In the genomic region with DNA sequence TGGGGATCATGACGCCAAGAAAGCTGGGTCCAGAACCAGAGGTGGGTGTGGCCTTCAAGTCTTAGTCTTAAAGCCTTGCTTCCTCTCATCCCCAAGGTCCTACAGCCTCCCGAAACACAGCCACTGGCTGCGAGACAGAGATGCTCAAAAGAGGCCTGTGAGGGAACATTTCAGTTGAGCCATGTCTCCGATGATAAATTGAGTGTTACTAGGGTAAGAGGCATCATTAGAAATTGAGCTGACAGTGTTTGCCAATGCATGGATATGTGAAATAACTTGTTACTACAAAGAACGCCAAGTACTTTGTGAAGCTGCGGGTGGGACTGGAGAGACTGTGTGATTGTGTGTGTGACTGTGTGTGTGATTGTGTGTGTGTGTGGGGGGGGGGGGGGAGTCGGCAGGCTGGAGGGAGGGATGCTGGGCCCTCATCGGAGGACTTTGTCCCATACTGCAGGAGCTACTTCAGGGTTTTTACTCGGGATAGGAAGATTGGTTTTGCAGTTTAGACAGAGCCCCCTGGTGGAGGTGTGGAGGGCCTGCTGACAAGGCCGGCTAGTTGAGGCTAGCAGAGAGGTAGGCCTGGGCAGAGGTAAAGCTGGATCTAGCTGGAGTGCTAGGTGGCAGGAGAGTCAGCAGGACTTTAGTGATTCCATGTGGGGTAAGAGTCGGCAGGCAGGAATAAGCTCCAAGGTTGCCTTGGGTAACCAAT, we compare ENCODE assay signal across 8 mouse cellular contexts. TPM values are rescaled to one million over a fixed set of nuclear protein-coding genes. Genes with fewer than 3 reads are reported as not detected.
A peak's percentile ranks its signal among the peaks of the same experiment; 100 is the strongest.
DNase-seq lines count a peak whose midpoint lies in the region; ATAC-seq and TF ChIP-seq lines count a peak whose summit lies in the region.

No protein-coding gene starts in this region.

- H3K4me3 ChIP-seq in heart, adult 2 months = no peak overlapping the region
- no peak overlapping the region for H3K4me3 ChIP-seq in kidney, embryonic 14.5 days (ENCODE audit: low read length)
- no peak overlapping the region for H3K4me3 ChIP-seq in limb, embryonic 13.5 days
- H3K4me3 ChIP-seq in midbrain, embryonic 15.5 days = no peak overlapping the region
- H3K4me3 ChIP-seq in stomach, embryonic 15.5 days (replicated peaks) = no peak overlapping the region

- no peaks in the 10 kb centered on the region for H3K9me3 ChIP-seq in kidney, embryonic 14.5 days (ENCODE audit: control insufficient read depth, low read length)
- no peaks in the 10 kb centered on the region for H3K9me3 ChIP-seq in limb, embryonic 13.5 days
- H3K9me3 ChIP-seq in midbrain, embryonic 15.5 days = no peaks in the 10 kb centered on the region
- H3K9me3 ChIP-seq in stomach, embryonic 15.5 days = no peaks in the 10 kb centered on the region

- no peak for TF ChIP-seq EP300 in heart, adult 2 months (IDR thresholded peaks at IDR 0.05; ENCODE audit: insufficient read depth, low read depth, low read length)

- H3K79me2 ChIP-seq in heart, adult 2 months (replicated peaks; ENCODE audit: control insufficient read depth, insufficient read depth, low read length) = no peaks in the 10 kb centered on the region

- peak; percentile 74 for TF ChIP-seq CTCF in heart, adult 2 months (IDR thresholded peaks at IDR 0.05)

- H3K27ac ChIP-seq in heart, adult 2 months = no peak overlapping the region
- H3K27ac ChIP-seq in kidney, embryonic 14.5 days (ENCODE audit: low read depth, low read length) = no peak overlapping the region
- H3K27ac ChIP-seq in limb, embryonic 13.5 days = no peak overlapping the region
- H3K27ac ChIP-seq in midbrain, embryonic 15.5 days = no peak overlapping the region
- no peak overlapping the region for H3K27ac ChIP-seq in stomach, embryonic 15.5 days

- no peak overlapping the region for H3K9ac ChIP-seq in heart, adult 2 months (ENCODE audit: low read depth, low read length)
- no peak overlapping the region for H3K9ac ChIP-seq in kidney, embryonic 14.5 days (ENCODE audit: low read depth, low read length)
- H3K9ac ChIP-seq in limb, embryonic 13.5 days = no peak overlapping the region
- H3K9ac ChIP-seq in midbrain, embryonic 15.5 days = no peak overlapping the region
- H3K9ac ChIP-seq in stomach, embryonic 15.5 days = no peak overlapping the region

- no peaks in the 10 kb centered on the region for H3K36me3 ChIP-seq in heart, adult 2 months (ENCODE audit: control insufficient read depth, insufficient read depth, low read length)
- H3K36me3 ChIP-seq in kidney, embryonic 14.5 days (ENCODE audit: control insufficient read depth, insufficient read depth, low read length) = no peaks in the 10 kb centered on the region
- H3K36me3 ChIP-seq in limb, embryonic 13.5 days = no peaks in the 10 kb centered on the region
- H3K36me3 ChIP-seq in midbrain, embryonic 15.5 days (replicated peaks) = no peaks in the 10 kb centered on the region
- no peaks in the 10 kb centered on the region for H3K36me3 ChIP-seq in stomach, embryonic 15.5 days

- H3K27me3 ChIP-seq in heart, adult 2 months (ENCODE audit: control insufficient read depth, insufficient read depth, low read length) = no peaks in the 10 kb centered on the region
- no peaks in the 10 kb centered on the region for H3K27me3 ChIP-seq in kidney, embryonic 14.5 days (ENCODE audit: control insufficient read depth, insufficient read depth, low read length)
- no peaks in the 10 kb centered on the region for H3K27me3 ChIP-seq in limb, embryonic 13.5 days
- no peaks in the 10 kb centered on the region for H3K27me3 ChIP-seq in midbrain, embryonic 15.5 days (replicated peaks)
- H3K27me3 ChIP-seq in stomach, embryonic 15.5 days (replicated peaks) = no peaks in the 10 kb centered on the region

- ATAC-seq in kidney, embryonic 14.5 days (ENCODE audit: low FRiP score, low TSS enrichment) = peak; percentile 72
- ATAC-seq in limb, embryonic 13.5 days (ENCODE audit: low FRiP score, low read depth) = peak; percentile 64; the same call in 1 of the 2 replicates
- ATAC-seq in midbrain, embryonic 15.5 days (replicated peaks) = peak; percentile 66
- peak; percentile 42 for ATAC-seq in stomach, embryonic 15.5 days (ENCODE audit: insufficient read depth, low FRiP score, low read depth)

- H3K4me2 ChIP-seq in kidney, embryonic 14.5 days (replicated peaks; ENCODE audit: low read depth, low read length) = no peak overlapping the region
- H3K4me2 ChIP-seq in limb, embryonic 13.5 days (replicated peaks) = no peak overlapping the region
- H3K4me2 ChIP-seq in midbrain, embryonic 15.5 days = no peak overlapping the region
- H3K4me2 ChIP-seq in stomach, embryonic 15.5 days = no peak overlapping the region

- peak; percentile 38 for DNase-seq in ovary, postnatal 14 days (ENCODE audit: low spot score)
- DNase-seq in ovary, postnatal 10 days (ENCODE audit: low spot score) = no peak
- DNase-seq in embryo, embryonic 9.5 days (ENCODE audit: extremely low spot score) = peak; percentile 61
- peak; percentile 36 to 58 for DNase-seq in heart, adult 2 months

- intact Hi-C loops in heart, adult 2 months (cut with DNase I) = loop anchor here (5.0 kb wide), 1 partner anchor 437 kb away; no protein-coding TSS in a partner anchor

- no peak for TF ChIP-seq POLR2A in heart, adult 2 months (IDR thresholded peaks at IDR 0.05; ENCODE audit: insufficient read depth, low read depth, low read length)

- H3K4me1 ChIP-seq in heart, adult 2 months (ENCODE audit: control insufficient read depth, insufficient read depth, low read length) = no peaks in the 10 kb centered on the region
- peaks cover 7% of the 10 kb centered on the region; the same call in 1 of the 2 replicates for H3K4me1 ChIP-seq in kidney, embryonic 14.5 days (ENCODE audit: control insufficient read depth, insufficient read depth, low read length)
- no peaks in the 10 kb centered on the region for H3K4me1 ChIP-seq in limb, embryonic 13.5 days
- no peaks in the 10 kb centered on the region for H3K4me1 ChIP-seq in midbrain, embryonic 15.5 days
- 0 out of 2 replicates have a peak, but pooled peaks cover 7% of the 10 kb centered on the region for H3K4me1 ChIP-seq in stomach, embryonic 15.5 days

- WGBS in heart, adult 2 months = 53% methylated on average over 11 of the region's 11 CpGs
- WGBS in kidney, embryonic 14.5 days = 57% methylated on average over 11 of the region's 11 CpGs
- 54% methylated on average over 11 of the region's 11 CpGs for WGBS in limb, embryonic 13.5 days
- WGBS in midbrain, embryonic 15.5 days = 54% methylated on average over 11 of the region's 11 CpGs
- WGBS in stomach, embryonic 15.5 days = 49% methylated on average over 11 of the region's 11 CpGs

RNA-seq across cellular contexts. Expression of a gene that starts 7.9 kb away (rescaled TPM):
- total RNA-seq in heart, adult 2 months (2021) = 10 to 100 TPM; 70.8 to 77.2 TPM
- polyA plus RNA-seq in heart, adult 2 months (2012; rRNA removed) = 25.8 and 55.0 TPM in 2 replicates
- 30.6 and 40.2 TPM in 2 replicates for polyA plus RNA-seq in kidney, embryonic 14.5 days (2014; fragmentation: Nextera tagmentation; extraction: Ambion mirVana)
- polyA plus RNA-seq in limb, embryonic 13.5 days (2015; fragmentation: Nextera tagmentation; extraction: Ambion mirVana) = 30.9 and 31.4 TPM in 2 replicates
- 16.1 and 18.6 TPM in 2 replicates for polyA plus RNA-seq in midbrain, embryonic 15.5 days (2015; fragmentation: Nextera tagmentation; extraction: Ambion mirVana)
- 29.9 and 30.1 TPM in 2 replicates for polyA plus RNA-seq in stomach, embryonic 15.5 days (2015; fragmentation: Nextera tagmentation; extraction: Ambion mirVana)
